Mouse (Mus musculus): ENCODE measurements around the gene Pigk.

DNA sequence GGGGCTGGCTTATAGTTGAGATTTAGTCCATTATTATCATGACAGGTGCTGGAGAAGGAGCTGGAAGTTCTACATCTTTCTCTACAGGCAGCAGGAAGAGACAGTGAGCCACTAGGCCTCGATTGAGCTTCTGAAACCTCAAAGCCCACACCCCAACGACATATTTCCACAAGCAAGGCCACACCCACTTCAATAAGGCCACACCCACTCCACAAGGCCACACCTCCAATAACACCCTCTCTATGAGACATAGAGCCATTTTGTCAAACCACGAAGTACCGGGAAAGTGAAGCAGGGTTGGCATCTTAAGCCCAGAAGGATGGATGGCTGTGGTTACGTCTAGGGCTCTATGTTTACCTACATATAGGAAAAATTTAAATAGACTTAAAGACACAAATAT lies 183.3 kb downstream of the Pigk start:
- TF ChIP-seq CTCF (IDR thresholded peaks at IDR 0.05), result no peak
- TF ChIP-seq EP300 (IDR thresholded peaks at IDR 0.05), result no peak
